Mouse (Mus musculus) CH12.LX (cell line): ENCODE results near the gene Ccdc30. TPM values are rescaled to one million over a fixed set of nuclear protein-coding genes. Genes with fewer than 3 reads are reported as not detected.

ENCODE experiments used
- DNase-seq: peaks from one replicate; pipeline ENCODE4 v3.0.0-alpha.2; 2013; ENCODE audit errors: extremely low read depth
- H3K27ac ChIP-seq: 2 replicates; pipeline ENCODE4 v1.5.1; 2012; ENCODE audit warnings: low read depth, mild to moderate bottlenecking, control low read depth, moderate library complexity; ENCODE audit not compliant: insufficient read depth
- H3K27me3 ChIP-seq: replicated peaks from 2 replicates; pipeline ENCODE3; 2012; ENCODE audit warnings: inconsistent platforms
- H3K36me3 ChIP-seq, 2 experiments: replicated peaks in 1 of 2; 2 replicates each; pipeline versions ENCODE3 to v1.6.1; 2012; ENCODE audit warnings: inconsistent platforms in 1 of 2, low read length in 1 of 2, mild to moderate bottlenecking in 1 of 2, mixed read lengths in 1 of 2, moderate library complexity in 1 of 2; ENCODE audit not compliant: control insufficient read depth in 1 of 2, insufficient read depth in 1 of 2
- H3K4me1 ChIP-seq, 2 experiments: 2 replicates each; pipeline ENCODE4 v1.6.1; 2012; ENCODE audit warnings: inconsistent platforms in 1 of 2, moderate library complexity in 1 of 2; ENCODE audit not compliant: insufficient read depth in 2 of 2, control insufficient read depth in 1 of 2
- H3K4me2 ChIP-seq: 2 replicates; pipeline ENCODE4 v1.6.1; 2012; ENCODE audit warnings: low read depth, mild to moderate bottlenecking, control low read depth; ENCODE audit not compliant: poor library complexity, insufficient read depth, severe bottlenecking
- H3K4me3 ChIP-seq, 3 experiments: fragments of 150-350 bp in 1 of 3; sonication (generic) in 1 of 3; replicated peaks in 1 of 3; 2 replicates each; pipeline versions ENCODE3 to v1.5.1; 2011 to 2012; ENCODE audit warnings: low read depth in 2 of 3, low read length in 2 of 3, mild to moderate bottlenecking in 2 of 3, moderate library complexity in 2 of 3, control low read depth in 1 of 3, improper control_type of control experiment in 1 of 3, inconsistent platforms in 1 of 3, mixed read lengths in 1 of 3; ENCODE audit not compliant: poor library complexity in 1 of 3
- H3K79me2 ChIP-seq: replicated peaks from 2 replicates; pipeline ENCODE4 v1.6.1; 2012; ENCODE audit warnings: mild to moderate bottlenecking, moderate library complexity; ENCODE audit not compliant: control insufficient read depth, poor library complexity, insufficient read depth, severe bottlenecking; ENCODE audit errors: extremely low read depth
- H3K9ac ChIP-seq: 2 replicates; pipeline ENCODE4 v1.6.1; 2012; ENCODE audit warnings: low read depth, mild to moderate bottlenecking, control low read depth, moderate library complexity; ENCODE audit not compliant: insufficient read depth
- H3K9me3 ChIP-seq: replicated peaks from 2 replicates; pipeline ENCODE3; 2012; ENCODE audit warnings: low read length, inconsistent platforms, mixed read lengths
- BHLHE40 ChIP-seq: IDR thresholded peaks from 2 replicates; pipeline ENCODE4 v1.6.1; 2011; ENCODE audit warnings: mild to moderate bottlenecking, low read depth, low read length, improper control_type of control experiment
- CHD1 ChIP-seq: IDR thresholded peaks from 2 replicates; pipeline ENCODE4 v1.6.1; 2012; ENCODE audit warnings: low read depth, low read length, improper control_type of control experiment, inconsistent platforms
- E2F4 ChIP-seq: IDR thresholded peaks from 2 replicates; pipeline ENCODE4 v1.6.1; 2011; ENCODE audit warnings: low read depth, low read length, improper control_type of control experiment; ENCODE audit not compliant: insufficient replicate concordance
- EP300 ChIP-seq: IDR thresholded peaks from 2 replicates; pipeline ENCODE4 v1.6.1; 2011; ENCODE audit warnings: low read length, improper control_type of control experiment
- ETS1 ChIP-seq: conservative IDR thresholded peaks from 2 replicates; pipeline ENCODE4 v1.6.1; 2012; ENCODE audit warnings: low read depth, mild to moderate bottlenecking, inconsistent platforms, low read length, improper control_type of control experiment, moderate library complexity
- GABPA ChIP-seq: IDR thresholded peaks from 2 replicates; pipeline ENCODE4 v1.6.1; 2012; ENCODE audit warnings: low read depth, low read length, improper control_type of control experiment, inconsistent platforms; ENCODE audit not compliant: insufficient replicate concordance
- IRF4 ChIP-seq: IDR thresholded peaks from 2 replicates; pipeline ENCODE4 v1.6.1; 2014; ENCODE audit warnings: low read depth, mild to moderate bottlenecking, inconsistent platforms, low read length, improper control_type of control experiment
- JUND ChIP-seq: conservative IDR thresholded peaks from 2 replicates; pipeline ENCODE4 v1.6.1; 2011; ENCODE audit warnings: low read depth, low read length, improper control_type of control experiment
- MAX ChIP-seq: IDR thresholded peaks from 2 replicates; pipeline ENCODE4 v1.6.1; 2011; ENCODE audit warnings: low read length, improper control_type of control experiment
- MAZ ChIP-seq: IDR thresholded peaks from 2 replicates; pipeline ENCODE4 v1.6.1; 2012; ENCODE audit warnings: low read depth, mild to moderate bottlenecking, inconsistent platforms, low read length, improper control_type of control experiment, moderate library complexity
- MEF2A ChIP-seq: IDR thresholded peaks from 2 replicates; pipeline ENCODE4 v1.6.1; 2014; ENCODE audit warnings: low read depth, mild to moderate bottlenecking, inconsistent platforms, low read length, improper control_type of control experiment, borderline replicate concordance
- MXI1 ChIP-seq: IDR thresholded peaks from 2 replicates; pipeline ENCODE4 v1.6.1; 2011; ENCODE audit warnings: mild to moderate bottlenecking, low read depth, low read length, improper control_type of control experiment
- POLR2A ChIP-seq: IDR thresholded peaks from 2 replicates; pipeline ENCODE4 v1.6.1; 2011; ENCODE audit warnings: low read depth, mild to moderate bottlenecking, improper control_type of control experiment, low read length
- POLR2AphosphoS2 ChIP-seq: IDR thresholded peaks from 2 replicates; pipeline ENCODE4 v1.6.1; 2011; ENCODE audit warnings: low read depth, low read length, improper control_type of control experiment
- RCOR1 ChIP-seq: conservative IDR thresholded peaks from 2 replicates; pipeline ENCODE4 v1.6.1; 2012; ENCODE audit warnings: low read depth, mild to moderate bottlenecking, inconsistent platforms, low read length, improper control_type of control experiment
- SIN3A ChIP-seq: IDR thresholded peaks from 2 replicates; pipeline ENCODE4 v1.6.1; 2012; ENCODE audit warnings: low read length, improper control_type of control experiment, inconsistent platforms
- SMC3 ChIP-seq: IDR thresholded peaks from 2 replicates; pipeline ENCODE4 v1.6.1; 2011; ENCODE audit warnings: low read depth, low read length, improper control_type of control experiment
- TBP ChIP-seq: conservative IDR thresholded peaks from 2 replicates; pipeline ENCODE4 v1.6.1; 2011; ENCODE audit warnings: low read depth, low read length, improper control_type of control experiment
- UBTF ChIP-seq: IDR thresholded peaks from 2 replicates; pipeline ENCODE4 v1.6.1; 2012; ENCODE audit warnings: low read depth, mild to moderate bottlenecking, inconsistent platforms, low read length, improper control_type of control experiment, moderate library complexity
- ZKSCAN1 ChIP-seq: IDR thresholded peaks from 2 replicates; pipeline ENCODE4 v1.6.1; 2012; ENCODE audit warnings: low read depth, inconsistent platforms, low read length, improper control_type of control experiment, borderline replicate concordance
- ZMIZ1 ChIP-seq: IDR thresholded peaks from 2 replicates; pipeline ENCODE4 v1.6.1; 2012; ENCODE audit warnings: low read depth, mild to moderate bottlenecking, inconsistent platforms, low read length, improper control_type of control experiment
- dilution Hi-C: fragments of 300-500 bp; cut with MboI; formaldehyde crosslinking; loops from 2 replicates; pipeline ENCODE4 v1.14.3; 2020; ENCODE audit warnings: low sequenced_read_pairs; ENCODE audit not compliant: extremely low pct_unique_long_range_greater_than_20kb, extremely low pct_ligation_motif_present
- in situ Hi-C: fragments of 300-500 bp; cut with MboI; formaldehyde crosslinking; loops from 3 replicates; pipeline ENCODE4 v1.14.3; 2019; ENCODE audit warnings: low sequenced_read_pairs, low pct_ligation_motif_present, low pct_unique_long_range_greater_than_20kb, mixed read lengths
- polyA plus RNA-seq: library from polyadenylated mRNA; unstranded; fragments of >175 nt; gene quantifications from 2 replicates; pipeline ENCODE4 v1.2.1, GENCODE M21; 2012; ENCODE audit warnings: low read depth; ENCODE audit not compliant: insufficient read length
- total RNA-seq, 2 experiments: library from RNA; depleted of rRNA; stranded (reverse); fragments of 300-350 nt in 1 of 2; fragments of >200 nt in 1 of 2; gene quantifications; 2 replicates each; pipeline ENCODE4 v1.2.3; 2012 to 2014

Gene Ccdc30
- total and polyA plus RNA-seq, 3 experiments: 0.04 TPM; not detected in 2

GRCm38 (mm10) chr4:119425601-119426000 is 10.3 kb upstream of the Ccdc30 start:
- H3K4me2 ChIP-seq: no peak overlapping the region
- peaks cover 0 to 2% of the 10 kb centered on the region in 2 experiments for H3K36me3 ChIP-seq
- no peak overlapping the region for H3K27ac ChIP-seq
- no peaks in the 10 kb centered on the region for H3K79me2 ChIP-seq
- no peak for DNase-seq
- no peak for TF ChIP-seq MXI1
- TF ChIP-seq MEF2A: no peak
- TF ChIP-seq IRF4: no peak
- no peak for TF ChIP-seq JUND
- no peak for TF ChIP-seq POLR2A
- TF ChIP-seq, all 38 proteins: peak for 0
- dilution Hi-C loops (no loop called here), in situ Hi-C loops (loop anchor here (10.0 kb wide), 1 partner anchor 239 kb away; no protein-coding TSS in a partner anchor)
- Histone ChIP-seq H3K9ac (no peak overlapping the region), H3K9me3 (no peaks in the 10 kb centered on the region), H3K4me3 (no peak overlapping the region), H3K4me1 (peaks cover 3 to 23% of the 10 kb centered on the region in 2 experiments), H3K27me3 (no peaks in the 10 kb centered on the region)

DNA sequence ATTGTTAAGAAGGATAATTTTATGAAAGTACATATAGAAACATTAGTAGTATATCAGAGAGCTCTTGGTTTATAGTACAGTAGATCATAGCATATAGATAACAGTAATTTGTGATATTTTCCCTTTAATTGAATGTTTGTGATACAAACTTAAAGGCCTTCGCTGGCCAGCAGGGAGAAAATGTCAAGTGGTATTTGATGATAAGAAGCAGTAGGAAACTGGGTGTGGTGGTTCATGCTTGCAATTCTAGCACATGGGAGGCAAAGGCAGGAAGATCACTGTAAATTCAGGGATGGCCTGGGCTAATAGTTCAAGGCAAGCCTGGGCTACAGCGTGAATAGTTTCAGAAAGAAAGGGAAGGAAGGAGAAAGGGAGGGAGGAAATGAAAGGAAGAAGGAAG is 9.8 kb upstream of the Ccdc30 start:
- dilution Hi-C loops: no loop called here
- Histone ChIP-seq H3K79me2 (no peaks in the 10 kb centered on the region), H3K4me3 (no peak overlapping the region), H3K9ac (no peak overlapping the region), H3K4me2 (no peak overlapping the region), H3K36me3 (peaks cover 0 to 5% of the 10 kb centered on the region in 2 experiments), H3K27ac (no peak overlapping the region), H3K4me1 (peaks cover 4 to 21% of the 10 kb centered on the region in 2 experiments), H3K27me3 (no peaks in the 10 kb centered on the region), H3K9me3 (no peaks in the 10 kb centered on the region)
- in situ Hi-C loops: loop anchor here (10.0 kb wide), 1 partner anchor 240 kb away; no protein-coding TSS in a partner anchor
- TF ChIP-seq EP300: no peak
- no peak for TF ChIP-seq BHLHE40
- TF ChIP-seq RCOR1: no peak
- no peak for TF ChIP-seq TBP
- TF ChIP-seq POLR2AphosphoS2: no peak
- TF ChIP-seq ETS1: no peak
- no peak for TF ChIP-seq CHD1
- TF ChIP-seq UBTF: no peak
- no peak for TF ChIP-seq ZKSCAN1
- TF ChIP-seq ZMIZ1: no peak
- no peak for TF ChIP-seq SIN3A
- no peak for TF ChIP-seq E2F4
- TF ChIP-seq GABPA: no peak
- no peak for TF ChIP-seq MAZ
- TF ChIP-seq MAX: no peak
- no peak for TF ChIP-seq SMC3
- no peak for DNase-seq
